Mouse (Mus musculus) urinary bladder, postnatal 25 days (tissue): ENCODE data around the gene Dagla.
A peak's percentile ranks its signal among the peaks of the same experiment; 100 is the strongest.

ENCODE experiments used
- DNase-seq: peaks from one replicate; pipeline ENCODE4 v3.0.0; 2022; ENCODE audit warnings: low spot score

The Dagla gene

DNA sequence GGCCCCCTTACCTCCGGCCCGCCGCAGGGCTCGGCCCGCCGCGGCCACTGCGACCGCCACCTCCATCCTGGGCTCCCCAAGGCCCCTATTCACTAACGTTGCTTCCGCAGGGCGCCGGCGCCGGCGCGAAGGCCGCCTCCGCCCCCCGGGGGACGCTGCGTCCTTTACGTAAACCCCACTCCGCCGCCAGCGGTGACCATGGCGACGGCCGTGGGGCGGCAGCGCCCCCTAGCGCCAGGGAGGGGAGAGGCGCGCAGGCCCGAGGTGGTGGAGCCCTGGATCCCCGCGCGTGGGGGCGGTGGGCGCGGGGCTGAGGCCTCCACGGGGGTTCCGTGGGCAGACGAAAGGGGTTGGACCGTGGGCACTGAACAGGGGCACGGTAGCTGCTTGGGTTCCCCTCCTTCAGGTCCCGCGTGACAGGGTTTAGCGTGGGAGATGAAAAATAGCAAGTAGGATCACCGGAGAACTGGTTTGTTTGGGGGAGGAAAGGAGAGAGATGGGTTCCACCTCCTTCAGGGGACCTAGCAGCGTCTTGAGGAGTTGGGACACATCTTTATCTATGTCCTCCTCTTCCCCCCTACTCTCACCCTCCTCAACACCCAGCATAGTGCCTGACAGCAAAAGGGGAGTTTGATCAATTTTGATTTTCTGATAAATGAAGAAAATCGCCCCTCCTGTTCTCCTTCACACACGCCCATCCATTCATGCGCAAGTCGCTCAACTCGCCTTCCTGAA lies at the start of gene Dagla:
Dagla (minus strand) TSS at position 68 of the 735 bp plus-strand sequence.
- DNase-seq = peak; percentile 83

DNA sequence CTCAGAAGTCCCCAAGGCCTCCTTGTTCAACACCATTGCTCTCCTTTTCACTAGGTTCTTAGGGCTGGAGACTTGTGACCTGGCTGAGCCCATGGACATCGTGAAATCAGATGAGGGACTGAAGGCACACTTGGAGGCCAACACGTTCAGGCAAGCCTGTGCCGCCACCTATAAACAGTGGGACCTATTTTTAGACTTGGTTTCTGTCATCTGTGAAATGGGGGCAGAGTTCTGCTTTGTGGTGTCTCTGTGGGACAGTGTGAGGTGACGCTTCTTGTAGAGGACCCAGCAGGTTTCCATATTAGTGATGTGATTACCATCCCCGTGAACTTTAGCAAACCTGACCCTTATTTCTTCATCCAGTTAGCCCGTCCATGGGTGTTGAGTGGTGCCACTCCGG lies 47.5 kb upstream of the Dagla start:
- DNase-seq = no peak

DNA sequence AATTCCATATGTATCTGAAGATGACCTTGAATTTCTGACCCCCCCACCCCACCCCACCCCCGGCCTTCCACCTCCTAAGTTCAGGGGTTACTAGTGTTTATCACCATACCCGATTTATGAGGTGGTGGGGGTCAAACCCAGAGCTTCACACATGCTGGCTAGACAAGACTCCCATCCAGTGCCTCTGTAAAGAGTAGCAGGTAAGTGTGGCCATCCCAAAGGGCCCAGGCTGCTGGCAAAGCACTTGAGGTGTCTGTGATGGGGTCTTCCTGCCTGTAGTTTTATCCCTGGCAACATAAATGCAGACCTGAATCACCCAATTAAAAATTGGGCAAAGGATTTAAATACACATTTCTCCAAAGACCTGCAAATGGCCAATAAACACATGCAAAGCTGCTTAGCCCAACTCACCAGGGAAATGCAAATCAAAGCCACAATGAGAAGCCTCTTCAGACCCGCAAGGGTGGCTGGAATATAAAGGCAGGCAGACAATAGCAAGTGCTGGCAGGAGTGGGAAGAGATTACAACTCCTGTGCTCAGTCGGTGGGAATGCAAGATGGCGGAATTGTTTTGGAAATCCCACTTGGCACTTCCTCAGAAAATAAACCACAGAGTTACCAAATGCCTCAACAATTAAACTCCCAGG lies 43.1 kb upstream of the Dagla start:
- no peak for DNase-seq

DNA sequence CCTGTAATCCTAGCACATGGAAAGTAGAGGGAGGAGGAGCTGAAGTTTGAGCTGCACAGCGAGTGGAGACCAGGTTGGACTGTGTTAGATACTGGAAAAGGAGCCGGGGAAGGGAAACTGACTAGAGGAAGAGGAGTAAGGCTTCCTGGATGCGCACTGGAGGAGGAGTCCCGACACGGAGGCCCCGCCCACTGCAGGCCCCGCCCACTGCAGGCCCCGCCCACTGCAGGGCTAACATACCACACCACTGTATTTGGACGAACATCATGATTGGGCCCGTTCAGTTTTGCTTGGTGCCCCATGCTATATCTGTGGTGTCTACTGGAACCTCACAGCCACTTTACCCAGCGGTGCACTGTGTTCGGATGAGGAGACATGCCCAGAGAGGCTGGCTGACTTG lies 41.0 kb upstream of the Dagla start:
- DNase-seq = no peak

DNA sequence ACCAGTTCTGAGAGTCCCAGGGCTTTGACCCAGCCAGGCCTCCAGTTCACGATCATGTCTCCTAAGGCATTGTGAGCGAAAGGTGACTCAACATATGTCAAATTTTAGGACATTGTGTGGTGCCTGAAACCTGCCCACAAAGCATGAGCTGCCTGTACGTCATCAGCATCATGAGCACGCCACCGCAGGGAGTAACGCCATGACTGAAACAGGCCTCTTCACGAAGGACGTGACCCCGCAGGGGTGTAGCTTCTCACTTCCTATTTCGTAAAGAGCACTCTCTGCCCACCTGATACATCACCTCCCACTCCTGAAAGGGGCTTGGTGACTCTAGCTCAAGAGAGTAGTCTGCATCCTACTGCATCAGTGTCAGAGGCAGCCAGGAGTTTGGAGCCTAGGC lies 39.2 kb upstream of the Dagla start:
- no peak for DNase-seq

DNA sequence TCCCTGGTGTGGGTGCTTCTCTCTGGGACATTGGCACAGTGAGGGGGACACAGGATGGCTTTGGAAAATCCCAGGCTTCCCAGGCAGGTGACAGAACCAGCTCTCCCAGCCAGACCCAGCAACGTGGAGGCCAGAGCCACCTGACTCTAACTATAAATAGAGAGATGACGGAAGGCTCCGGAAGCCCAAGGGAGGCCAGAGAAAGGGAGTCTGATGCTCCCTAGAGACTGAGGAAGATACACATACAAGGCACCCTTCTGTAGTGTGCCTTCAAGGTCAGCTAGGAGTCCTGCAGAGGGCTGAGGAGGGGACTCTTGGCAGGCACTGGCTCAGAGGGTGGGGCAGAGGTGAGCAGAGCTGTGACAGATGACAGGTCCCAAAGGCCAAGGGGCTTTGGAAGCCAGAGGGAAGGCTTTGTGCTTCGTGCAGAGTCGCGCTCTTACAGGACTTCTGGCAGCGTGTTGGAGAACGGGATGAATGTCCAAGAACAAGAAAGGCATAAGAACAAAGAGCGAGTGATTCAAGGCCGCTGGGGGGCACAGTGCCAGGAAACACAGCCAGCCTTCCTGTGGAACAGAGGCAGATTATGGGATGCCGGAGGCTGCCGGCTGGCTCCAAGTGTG lies 37.3 kb upstream of the Dagla start:
- DNase-seq = no peak

DNA sequence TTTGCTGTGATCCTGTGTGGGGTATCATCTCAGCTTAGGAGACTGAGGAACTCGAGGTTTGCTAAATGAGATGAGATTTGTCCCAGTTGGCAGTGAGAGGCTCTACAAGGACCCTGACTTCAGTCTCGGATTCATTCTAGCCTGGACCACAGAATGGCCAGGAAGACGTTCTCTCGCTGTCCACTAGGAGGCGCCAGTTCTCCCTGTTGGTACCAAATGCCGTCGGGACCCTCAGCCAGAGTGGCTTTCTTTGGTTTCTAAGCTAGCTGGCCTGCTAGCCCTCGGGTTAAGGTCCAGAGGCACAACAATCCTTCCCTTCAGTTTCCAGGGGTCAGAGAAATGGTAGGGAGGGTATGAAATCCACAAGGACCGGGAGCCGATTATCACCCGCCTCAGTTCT lies 36.5 kb upstream of the Dagla start:
- DNase-seq = peak; percentile 43

DNA sequence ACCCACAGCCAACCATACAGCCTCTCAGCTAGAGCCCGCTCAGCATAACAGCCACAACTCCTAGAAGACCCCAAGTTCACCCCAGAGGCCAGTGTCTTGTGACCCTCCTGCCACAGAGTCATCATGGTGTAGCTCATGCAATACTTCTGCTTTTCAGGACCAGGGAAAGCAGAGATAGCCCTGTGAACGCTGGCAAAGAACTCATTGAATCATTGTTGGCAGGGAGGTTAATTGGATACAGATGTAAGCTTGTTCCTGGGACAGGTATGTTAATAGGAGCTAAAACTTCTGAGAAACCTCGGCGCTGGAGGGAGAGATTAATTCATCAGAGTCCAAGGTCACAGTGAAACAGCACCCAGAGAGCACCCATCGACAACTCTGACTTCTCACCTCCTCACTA lies 36.0 kb upstream of the Dagla start:
- no peak for DNase-seq

DNA sequence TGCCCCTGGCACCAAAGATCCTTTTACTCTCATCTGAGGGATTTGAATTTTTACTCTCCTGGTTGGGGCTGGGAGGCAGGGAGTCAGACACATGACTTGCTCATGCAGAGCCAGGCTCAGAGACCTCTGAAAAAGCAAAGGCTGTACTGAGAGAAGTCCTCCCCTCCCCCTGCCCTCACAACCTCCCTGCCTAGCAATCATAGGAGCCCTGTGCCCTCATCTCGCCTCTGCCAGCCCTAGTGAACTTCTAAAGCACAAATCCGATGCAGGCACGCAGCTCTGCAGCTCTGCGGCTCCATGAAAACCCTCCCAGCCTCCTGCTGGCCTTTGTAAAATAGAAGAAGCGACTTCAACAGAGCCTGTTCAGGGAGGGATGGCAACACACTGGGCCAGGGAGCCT lies 34.6 kb upstream of the Dagla start:
- no peak for DNase-seq

DNA sequence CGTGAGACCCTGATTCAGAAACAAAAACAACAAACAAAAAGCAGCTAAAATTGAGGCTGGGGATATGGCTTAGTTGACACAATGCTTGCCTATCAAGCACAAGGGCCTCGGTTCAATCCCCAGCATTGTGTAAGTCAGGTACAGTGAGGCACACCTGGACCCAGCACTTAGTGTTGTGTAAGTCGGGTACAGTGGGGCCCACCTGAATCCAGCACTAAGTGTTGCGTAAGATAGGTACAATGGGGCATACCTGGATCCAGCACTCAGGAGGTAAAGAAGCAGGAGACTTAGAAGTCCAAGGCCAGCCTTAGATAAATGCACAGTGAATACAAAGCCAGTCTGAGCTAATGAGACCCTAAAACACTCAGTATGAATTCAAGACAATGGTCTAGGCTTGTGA lies 34.0 kb upstream of the Dagla start:
- no peak for DNase-seq

DNA sequence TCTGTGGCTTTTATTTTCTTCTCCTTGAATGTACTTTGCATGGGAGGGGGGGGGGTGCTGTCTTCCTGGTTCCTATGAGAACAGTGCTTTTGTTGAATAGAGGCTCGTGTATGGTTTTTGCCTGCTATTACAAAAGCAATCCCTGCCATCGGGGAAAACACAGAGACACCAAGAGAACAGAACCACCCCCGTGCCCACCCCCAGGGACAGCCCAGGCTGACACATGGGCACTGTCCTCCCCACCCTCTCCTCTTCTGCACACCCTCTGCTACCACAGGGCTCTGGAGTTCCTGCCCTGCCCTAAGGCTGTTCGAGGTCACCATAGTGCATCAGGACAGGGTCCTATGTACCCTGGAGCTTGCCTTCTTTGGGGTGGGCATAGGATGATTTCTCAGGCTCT lies 29.8 kb upstream of the Dagla start:
- DNase-seq = no peak

DNA sequence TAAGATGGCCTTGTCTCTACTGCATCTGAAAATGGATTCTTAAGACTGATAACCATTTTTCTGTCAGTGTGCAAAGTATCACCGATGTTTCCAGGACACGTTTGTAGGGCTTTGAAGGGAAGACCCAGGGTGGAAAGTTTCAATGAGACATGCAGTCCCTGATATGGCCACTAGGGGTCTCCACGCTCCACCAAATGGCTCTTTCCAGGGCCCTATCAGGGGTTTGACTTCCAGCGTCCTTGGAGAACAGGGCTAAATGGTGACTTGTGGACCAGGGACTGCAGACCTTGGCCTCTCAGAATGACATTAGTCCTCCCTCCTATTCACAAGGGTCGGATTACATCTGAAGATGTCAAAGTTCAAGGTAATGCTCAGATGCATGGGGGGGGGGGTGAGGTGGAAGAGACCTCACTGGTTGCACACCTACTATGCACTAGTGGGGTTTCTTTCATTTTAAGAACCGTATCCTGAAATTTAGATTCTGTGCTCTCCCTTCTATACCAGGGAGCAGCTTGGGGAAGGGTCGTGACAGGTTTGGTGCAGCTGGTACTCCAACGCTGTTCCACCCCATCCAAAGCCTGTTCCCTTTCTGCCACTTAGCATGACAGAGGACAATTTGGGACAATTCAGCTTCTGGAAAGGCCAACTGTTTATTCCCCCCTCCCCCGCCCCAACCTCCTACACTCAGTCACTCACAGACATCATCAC lies 29.0 kb upstream of the Dagla start:
- peak; percentile 44 for DNase-seq

DNA sequence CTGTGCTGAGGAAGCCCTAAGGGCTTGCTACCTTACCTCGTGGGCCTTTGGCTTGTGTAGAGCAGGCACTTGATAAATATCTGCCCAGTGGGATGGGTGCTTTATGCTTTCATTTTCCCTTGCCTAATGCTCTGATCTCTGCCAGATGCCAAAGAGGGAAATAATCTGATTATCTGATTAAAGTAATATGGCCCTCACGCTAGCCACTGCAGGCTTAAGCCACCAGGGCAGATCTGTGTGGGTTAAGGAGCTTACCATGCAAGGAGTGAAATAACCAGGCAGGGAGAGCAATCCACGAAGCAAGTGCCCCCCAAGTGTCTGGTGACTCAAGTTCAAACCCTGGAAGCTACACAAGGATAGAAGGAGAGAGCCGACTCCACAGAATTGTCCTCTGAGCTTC lies 27.0 kb upstream of the Dagla start:
- no peak for DNase-seq

DNA sequence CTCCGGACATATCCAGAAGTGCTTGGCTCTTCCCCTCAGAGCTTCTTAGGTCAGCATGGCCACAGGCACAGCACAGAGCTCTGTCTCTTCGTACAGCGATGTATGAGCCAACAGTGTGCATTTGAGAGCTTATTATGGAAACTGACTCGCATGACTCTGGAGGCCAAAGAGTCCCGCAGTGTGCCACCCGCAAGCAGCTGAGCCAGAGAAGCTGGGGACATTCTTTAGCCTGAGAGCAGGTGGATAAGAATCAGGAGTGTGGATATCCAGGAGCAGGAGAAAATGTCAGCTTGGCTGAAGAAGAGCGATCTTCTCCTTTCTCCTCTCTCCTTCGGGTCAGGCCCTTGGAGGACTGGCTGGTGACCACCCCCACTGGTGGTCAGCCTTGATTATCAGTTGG lies 24.4 kb upstream of the Dagla start:
- DNase-seq = no peak

DNA sequence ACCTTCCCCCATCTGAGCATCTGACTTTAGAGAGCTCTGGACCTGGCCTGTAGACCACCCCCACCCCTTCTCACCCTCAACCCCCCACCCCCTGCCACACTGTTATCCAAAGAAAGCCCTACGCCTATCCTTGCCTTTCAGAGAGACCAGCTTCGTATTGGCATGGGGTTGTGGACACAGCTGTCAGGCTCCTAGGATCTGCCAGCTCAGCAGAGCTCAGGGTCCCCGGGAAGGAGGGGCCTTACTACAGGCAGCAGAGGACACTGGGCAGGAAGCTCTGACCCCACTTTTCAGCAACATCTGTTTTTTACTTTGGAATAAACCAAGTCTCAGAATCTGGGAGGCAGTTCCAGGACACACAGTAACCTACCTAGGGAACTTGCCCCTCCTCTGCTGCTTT lies 21.9 kb upstream of the Dagla start:
- no peak for DNase-seq

DNA sequence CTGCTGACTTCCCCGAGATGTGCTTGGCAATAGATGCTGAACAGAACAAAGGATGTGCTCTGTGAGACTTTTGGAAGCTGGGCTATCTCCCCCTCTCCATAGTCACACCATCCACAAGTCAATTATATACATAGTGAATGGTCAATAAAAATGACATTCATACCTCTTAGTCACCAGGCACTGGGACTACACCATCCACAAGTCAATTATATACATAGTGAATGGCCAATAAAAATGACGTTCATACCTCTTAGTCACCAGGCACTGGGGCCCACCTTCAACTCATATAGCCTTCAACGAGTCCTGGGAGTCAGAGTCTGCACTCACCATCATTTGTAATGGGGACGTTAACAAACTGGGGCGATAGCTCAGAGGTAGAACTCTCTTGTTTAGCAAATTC lies 19.2 kb upstream of the Dagla start:
- no peak for DNase-seq

DNA sequence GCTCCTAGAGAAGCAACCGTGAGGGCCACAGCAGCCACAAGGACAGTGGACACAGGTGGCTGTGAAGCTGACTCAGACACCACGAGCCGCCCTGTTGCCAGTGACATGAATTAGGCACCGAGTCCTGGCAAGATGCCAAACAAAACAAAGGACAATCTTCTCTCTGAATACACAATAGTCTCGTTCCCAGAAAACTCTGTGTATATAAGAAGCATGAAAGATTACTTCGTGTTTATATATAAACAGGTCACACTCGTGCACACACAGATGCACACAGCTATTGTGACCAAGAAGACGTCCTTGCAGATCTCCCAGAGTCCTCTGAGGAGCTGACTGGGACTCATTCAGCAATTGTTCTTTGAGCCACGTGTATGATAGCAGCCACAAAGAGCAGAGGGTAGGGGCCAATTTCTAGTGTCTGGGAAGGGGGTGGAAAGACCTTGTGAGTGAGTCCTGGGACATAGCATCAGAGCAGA lies 18.7 kb upstream of the Dagla start:
- DNase-seq = no peak

DNA sequence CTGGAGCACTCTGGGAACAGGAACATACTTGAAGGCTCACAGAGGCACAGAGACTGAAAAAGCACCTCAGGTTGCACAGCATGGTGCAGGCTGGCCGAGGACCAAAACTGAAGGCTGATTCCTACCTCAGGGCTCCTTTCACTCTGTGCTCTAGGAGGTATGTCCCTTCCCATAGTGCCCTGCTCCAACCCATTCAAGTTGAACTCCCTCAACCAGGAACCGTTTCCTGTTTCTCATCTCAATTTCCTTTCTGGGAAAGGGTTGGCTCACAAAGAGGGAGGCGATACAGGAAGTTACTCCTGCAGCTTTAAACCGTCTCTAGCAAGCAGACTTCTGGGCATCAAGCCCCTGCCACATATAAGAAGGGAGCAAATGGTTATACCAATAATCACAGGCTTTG lies 13.1 kb upstream of the Dagla start:
- DNase-seq = no peak

DNA sequence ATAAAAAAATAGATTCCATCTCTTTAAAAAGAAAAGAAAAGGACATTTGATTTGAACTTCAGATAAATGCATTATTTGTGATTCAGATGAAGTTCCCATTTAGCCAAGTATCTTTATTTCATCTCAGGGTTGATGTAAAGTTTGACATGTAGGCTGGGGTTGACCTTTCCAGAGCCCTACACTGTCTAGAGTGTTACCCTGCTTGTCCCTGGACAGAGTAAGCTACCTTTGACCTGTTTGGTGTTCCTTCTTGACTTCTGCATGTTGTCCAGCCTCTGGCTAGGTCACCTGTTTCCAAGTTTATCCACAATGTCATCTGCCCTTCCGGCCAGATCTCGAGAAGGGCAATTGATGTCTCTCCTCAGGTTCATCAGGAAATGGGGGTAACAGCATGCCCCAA lies 12.7 kb upstream of the Dagla start:
- no peak for DNase-seq

DNA sequence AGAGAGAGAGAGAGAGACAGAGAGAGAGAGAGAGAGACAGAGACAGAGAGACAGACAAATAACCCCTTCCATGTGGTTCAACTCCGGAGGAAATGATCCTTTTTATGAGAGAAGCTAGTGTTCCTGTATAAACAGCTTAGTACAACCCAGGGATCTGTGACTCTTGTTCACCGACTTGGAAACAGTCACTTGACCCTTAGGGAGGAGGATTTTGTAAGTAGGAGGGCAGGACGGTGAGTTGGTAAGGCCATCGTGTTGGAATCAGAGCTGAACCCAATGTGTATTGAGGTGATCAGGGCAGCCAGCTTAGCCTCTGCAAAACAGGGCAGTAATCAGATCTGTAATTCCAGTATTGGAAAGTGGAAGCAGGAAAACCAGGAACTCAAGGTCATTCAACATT lies 12.3 kb upstream of the Dagla start:
- no peak for DNase-seq

DNA sequence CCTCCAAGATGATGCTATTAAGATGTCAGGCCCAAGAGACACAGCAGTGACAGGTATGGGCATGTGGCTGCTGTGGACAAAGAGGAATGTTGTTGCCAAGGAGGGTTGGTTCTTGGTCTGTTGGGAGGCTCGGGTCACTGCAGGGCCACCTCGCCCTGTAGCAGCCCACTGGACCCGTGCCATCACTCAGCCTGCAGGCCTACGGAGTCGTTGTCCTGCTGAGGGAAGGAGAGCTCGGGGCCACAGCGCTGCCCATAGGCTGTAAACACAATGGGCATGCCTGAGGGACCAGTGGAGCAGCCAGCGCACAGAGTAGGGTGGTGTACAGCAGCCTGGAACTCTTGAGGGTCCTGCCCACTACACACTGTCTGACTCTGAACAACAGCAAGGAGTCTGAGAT lies 7.4 kb upstream of the Dagla start:
- no peak for DNase-seq

DNA sequence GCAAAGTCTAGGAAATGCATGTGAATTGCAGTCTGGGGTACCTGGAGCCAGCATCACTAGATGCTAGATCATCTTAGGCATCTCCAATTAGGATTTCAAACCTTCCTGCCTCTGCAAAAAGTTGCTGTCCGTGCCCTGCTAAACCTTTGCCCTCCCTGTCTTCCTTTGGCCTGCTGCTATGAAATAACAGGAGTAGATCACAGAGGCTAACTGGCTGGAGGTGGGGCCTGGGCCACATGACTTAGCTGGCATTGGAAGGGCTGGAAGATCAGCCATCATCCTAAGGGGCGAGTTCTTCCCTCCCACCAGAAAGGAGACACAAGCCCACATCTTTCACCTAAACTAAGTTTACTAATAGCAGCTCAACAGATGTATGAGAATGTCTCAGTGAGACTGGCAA lies 4.3 kb upstream of the Dagla start:
- DNase-seq = no peak

DNA sequence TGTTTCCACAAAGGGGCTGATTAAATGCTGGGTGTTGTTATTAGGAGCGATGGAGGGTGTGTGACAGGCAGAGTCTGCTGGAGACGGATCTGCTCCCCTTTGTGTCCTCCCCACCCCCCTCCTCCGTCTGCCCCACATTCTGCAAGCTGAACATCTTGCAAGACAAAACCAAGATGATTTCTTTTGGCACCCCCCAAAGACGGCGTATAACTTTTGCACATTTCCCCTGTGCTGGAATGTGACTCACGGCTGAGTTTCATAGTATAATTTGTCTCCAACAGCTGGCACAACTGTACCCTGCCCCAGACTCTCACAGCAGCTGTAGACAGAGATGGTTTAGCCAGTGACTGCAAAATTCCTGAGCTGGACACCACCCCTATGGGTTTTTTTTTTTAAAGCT lies 3.3 kb upstream of the Dagla start:
- DNase-seq = no peak
